Comparison of ENCODE assay signal across 8 mouse cellular contexts in the genomic region with DNA sequence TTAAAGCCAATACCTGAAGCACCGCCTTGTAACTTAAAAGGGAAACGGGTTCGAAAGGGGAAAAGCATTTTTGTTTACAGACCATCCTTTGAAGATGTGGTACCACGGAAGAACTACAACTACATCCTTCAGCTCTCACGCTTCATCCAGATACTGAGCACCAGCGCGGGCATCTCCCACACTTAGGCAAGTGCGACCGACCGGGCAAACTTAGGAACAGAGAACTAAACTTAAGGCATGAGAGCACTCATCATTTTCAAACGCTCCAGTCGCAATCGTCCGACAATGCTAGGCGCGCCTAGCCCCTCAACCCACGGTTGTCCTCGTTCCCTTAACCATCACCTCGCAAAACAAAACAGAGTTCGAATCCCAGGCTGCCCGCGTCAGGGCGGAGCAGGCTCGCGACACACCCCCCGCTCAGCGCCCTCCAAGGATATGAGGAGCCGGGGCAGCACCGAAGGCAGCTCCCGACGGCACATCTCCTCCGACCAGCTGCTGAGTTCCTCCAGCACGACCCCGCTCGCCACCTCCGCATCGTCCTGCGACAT. TPM values are rescaled to one million over a fixed set of nuclear protein-coding genes. Genes with fewer than 3 reads are reported as not detected.
A peak's percentile ranks its signal among the peaks of the same experiment; 100 is the strongest.
DNase-seq lines count a peak whose midpoint lies in the region; ATAC-seq and TF ChIP-seq lines count a peak whose summit lies in the region.

No protein-coding gene starts in this region.

- H3K4me3 ChIP-seq in gastrocnemius, adult 2 months: peak overlapping the region; percentile 87
- peak overlapping the region; percentile 90 for H3K4me3 ChIP-seq in ES-Bruce4 (ENCODE audit: low read depth, low read length)
- peak overlapping the region; percentile 87 for H3K4me3 ChIP-seq in forebrain, postnatal 0 days (ENCODE audit: low read depth, low read length)
- H3K4me3 ChIP-seq in liver, postnatal 0 days (ENCODE audit: low read depth, low read length): peak overlapping the region; percentile 92

- ATAC-seq in forebrain, postnatal 0 days: peak; percentile 66; the same call in 1 of the 2 replicates
- ATAC-seq in liver, postnatal 0 days: peak; percentile 81

- H3K9me3 ChIP-seq in ES-Bruce4 (replicated peaks; ENCODE audit: control insufficient read depth, insufficient read depth, low read length, poor library complexity, severe bottlenecking): no peaks in the 10 kb centered on the region
- H3K9me3 ChIP-seq in forebrain, postnatal 0 days (ENCODE audit: low read length): no peaks in the 10 kb centered on the region
- no peaks in the 10 kb centered on the region for H3K9me3 ChIP-seq in liver, postnatal 0 days (ENCODE audit: low read length)

- TF ChIP-seq CTCF in gastrocnemius, adult 2 months (IDR thresholded peaks at IDR 0.05): no peak
- TF ChIP-seq CTCF in ES-Bruce4 (IDR thresholded peaks at IDR 0.05; ENCODE audit: low read depth, low read length): no peak
- no peak for TF ChIP-seq CTCF in forebrain, postnatal 0 days (IDR thresholded peaks at IDR 0.05; ENCODE audit: low read depth)
- no peak for TF ChIP-seq CTCF in liver, postnatal 0 days (IDR thresholded peaks at IDR 0.05; ENCODE audit: low read depth)

- H3K4me2 ChIP-seq in forebrain, postnatal 0 days (ENCODE audit: low read depth): peak overlapping the region; percentile 69
- peak overlapping the region; percentile 82 for H3K4me2 ChIP-seq in liver, postnatal 0 days (ENCODE audit: low read depth, low read length)

- intact Hi-C loops in gastrocnemius, adult 2 months (cut with DNase I): no loop called here

- no peak for DNase-seq in gastrocnemius, adult 2 months
- DNase-seq in gastrocnemius, adult 18-20 months (ENCODE audit: low spot score): no peak
- DNase-seq in forebrain, postnatal 0 days: no peak
- no peak for DNase-seq in liver, postnatal 0 days
- no peak for DNase-seq in embryo, embryonic 10.5 days (ENCODE audit: low spot score)
- DNase-seq in cerebellum, postnatal 10 days: no peak
- DNase-seq in thymus, postnatal 36 days: no peak

- no peak for TF ChIP-seq EP300 in ES-Bruce4 (IDR thresholded peaks at IDR 0.05; ENCODE audit: insufficient read depth, low read depth, low read length)
- no peak for TF ChIP-seq EP300 in liver, postnatal 0 days (IDR thresholded peaks at IDR 0.05; ENCODE audit: low read depth)

- no peaks in the 10 kb centered on the region for H3K4me1 ChIP-seq in ES-Bruce4 (ENCODE audit: control insufficient read depth, insufficient read depth, low read length)
- H3K4me1 ChIP-seq in forebrain, postnatal 0 days (ENCODE audit: insufficient read depth): no peaks in the 10 kb centered on the region; the same call in 1 of the 2 replicates
- H3K4me1 ChIP-seq in liver, postnatal 0 days (ENCODE audit: insufficient read depth): 0 out of 2 replicates have a peak, but pooled peaks cover 8% of the 10 kb centered on the region

- H3K27ac ChIP-seq in gastrocnemius, adult 2 months: peak overlapping the region; percentile 91
- no peak overlapping the region for H3K27ac ChIP-seq in ES-Bruce4 (ENCODE audit: insufficient read depth, low read length)
- no peak overlapping the region for H3K27ac ChIP-seq in forebrain, postnatal 0 days (ENCODE audit: low read depth, low read length)
- peak overlapping the region; percentile 48; the same call in 1 of the 2 replicates for H3K27ac ChIP-seq in liver, postnatal 0 days (ENCODE audit: low read depth)

- H3K27me3 ChIP-seq in ES-Bruce4 (ENCODE audit: control insufficient read depth, insufficient read depth, low read length, poor library complexity, severe bottlenecking): no peaks in the 10 kb centered on the region
- no peaks in the 10 kb centered on the region for H3K27me3 ChIP-seq in forebrain, postnatal 0 days (ENCODE audit: insufficient read depth, low read length)
- no peaks in the 10 kb centered on the region for H3K27me3 ChIP-seq in liver, postnatal 0 days (ENCODE audit: insufficient read depth, low read length)

- H3K36me3 ChIP-seq in ES-Bruce4 (ENCODE audit: control insufficient read depth, insufficient read depth, low read length, poor library complexity, severe bottlenecking): peaks cover 13% of the 10 kb centered on the region
- no peaks in the 10 kb centered on the region for H3K36me3 ChIP-seq in forebrain, postnatal 0 days (ENCODE audit: insufficient read depth)
- H3K36me3 ChIP-seq in liver, postnatal 0 days (replicated peaks; ENCODE audit: insufficient read depth, low read length): no peaks in the 10 kb centered on the region

- WGBS in forebrain, postnatal 0 days: 3% methylated on average over 38 of the region's 38 CpGs
- WGBS in liver, postnatal 0 days (ENCODE audit: insufficient replicate concordance): 1% methylated on average over 38 of the region's 38 CpGs

- TF ChIP-seq POLR2A in ES-Bruce4 (IDR thresholded peaks at IDR 0.05; ENCODE audit: insufficient read depth, low read length): no peak

- H3K9ac ChIP-seq in ES-Bruce4 (ENCODE audit: low read depth, poor library complexity, severe bottlenecking): peak overlapping the region; percentile 47
- H3K9ac ChIP-seq in forebrain, postnatal 0 days: peak overlapping the region; percentile 65
- peak overlapping the region; percentile 88 for H3K9ac ChIP-seq in liver, postnatal 0 days (replicated peaks)

RNA-seq across cellular contexts. Expression of a gene that starts 0.3 kb away (rescaled TPM):
- total RNA-seq in gastrocnemius, adult 2 months (2021): under 1 TPM; 0.20 to 0.28 TPM
- under 1 TPM; 0.21 to 0.31 TPM for total RNA-seq in gastrocnemius, adult 18-20 months (2021)
- polyA plus RNA-seq in ES-Bruce4 (2011; ENCODE audit: insufficient read depth, insufficient read length, low read depth, missing spikeins): 54.3 and 69.3 TPM in 2 replicates
- total RNA-seq in forebrain, postnatal 0 days (2014; rRNA removed): 4.9 and 5.0 TPM in 2 replicates
- polyA plus RNA-seq in forebrain, postnatal 0 days (2015; fragmentation: Nextera tagmentation; extraction: Ambion mirVana): 1.6 and 1.7 TPM in 2 replicates
- 3.1 and 3.4 TPM in 2 replicates for polyA plus RNA-seq in liver, postnatal 0 days (2015; fragmentation: Nextera tagmentation; extraction: Ambion mirVana)

RNA-seq across cellular contexts. Expression of a gene that starts 0.4 kb away (rescaled TPM):
- total RNA-seq in gastrocnemius, adult 2 months (2021): 1 to 10 TPM; 3.0 to 4.2 TPM
- total RNA-seq in gastrocnemius, adult 18-20 months (2021): 1 to 10 TPM; 3.3 to 3.9 TPM
- 9.6 TPM in 2 replicates for polyA plus RNA-seq in ES-Bruce4 (2011; ENCODE audit: insufficient read depth, insufficient read length, low read depth, missing spikeins)
- total RNA-seq in forebrain, postnatal 0 days (2014; rRNA removed): 4.9 and 9.5 TPM in 2 replicates
- 6.4 and 6.8 TPM in 2 replicates for polyA plus RNA-seq in forebrain, postnatal 0 days (2015; fragmentation: Nextera tagmentation; extraction: Ambion mirVana)
- polyA plus RNA-seq in liver, postnatal 0 days (2015; fragmentation: Nextera tagmentation; extraction: Ambion mirVana): 4.0 and 4.1 TPM in 2 replicates

RNA-seq across cellular contexts. Expression of a gene that starts 53.8 kb away (rescaled TPM):
- total RNA-seq in gastrocnemius, adult 2 months (2021): not detected
- not detected for total RNA-seq in gastrocnemius, adult 18-20 months (2021)
- not detected in 2 replicates for polyA plus RNA-seq in ES-Bruce4 (2011; ENCODE audit: insufficient read depth, insufficient read length, low read depth, missing spikeins)
- total RNA-seq in forebrain, postnatal 0 days (2014; rRNA removed): not detected in 2 replicates
- polyA plus RNA-seq in forebrain, postnatal 0 days (2015; fragmentation: Nextera tagmentation; extraction: Ambion mirVana): not detected in 2 replicates
- polyA plus RNA-seq in liver, postnatal 0 days (2015; fragmentation: Nextera tagmentation; extraction: Ambion mirVana): 0.06 and 0.11 TPM in 2 replicates

Comparison
In these comparisons a context has a peak if more than half of its experiments do, and no peak if none do; other contexts are left out.
1. H3K27ac ChIP-seq: peak in gastrocnemius, adult 2 months (single experiment) and liver, postnatal 0 days (single experiment); none in ES-Bruce4 (single experiment) and forebrain, postnatal 0 days (single experiment).
2. Peak in every context shown above with its lines, with median percentiles within 50 percentile points of each other: H3K4me3 ChIP-seq and H3K9ac ChIP-seq.